Comparison of ENCODE assay signal across 10 mouse cellular contexts in genomic region chr15:6080714-6081635, GRCm38 (mm10).
DNase-seq lines count a peak whose midpoint lies in the region; ATAC-seq and TF ChIP-seq lines count a peak whose summit lies in the region.
"Had no signal": no experiment of that assay in that cellular context is flagged by ENCODE, and none has a peak within 500 bp of the region (broad histone marks: within the 10 kb centered on the region; RNA-seq: fewer than 3 reads in every experiment).

No protein-coding gene starts in this region.

- TF ChIP-seq POLR2A in kidney, adult 2 months (IDR thresholded peaks at IDR 0.05; ENCODE audit: low read depth, low read length) = no peak

- H3K4me2 ChIP-seq in midbrain, embryonic 13.5 days (replicated peaks) = no peak overlapping the region
- H3K4me2 ChIP-seq in limb, embryonic 11.5 days (ENCODE audit: low read depth, severe bottlenecking) = no peak overlapping the region
- no peak overlapping the region for H3K4me2 ChIP-seq in midbrain, postnatal 0 days (ENCODE audit: low read depth, low read length, poor library complexity, severe bottlenecking)
- H3K4me2 ChIP-seq: embryonic facial prominence, embryonic 13.5 days; stomach, embryonic 15.5 days had no signal

- no peak overlapping the region for H3K4me3 ChIP-seq in midbrain, embryonic 10.5 days
- no peak overlapping the region for H3K4me3 ChIP-seq in midbrain, embryonic 13.5 days (replicated peaks)
- H3K4me3 ChIP-seq in kidney, adult 2 months (ENCODE audit: insufficient read depth, low read depth, low read length) = no peak overlapping the region
- H3K4me3 ChIP-seq in limb, embryonic 11.5 days (ENCODE audit: low read depth, low read length) = no peak overlapping the region
- H3K4me3 ChIP-seq in midbrain, postnatal 0 days (ENCODE audit: low read depth, low read length) = no peak overlapping the region
- H3K4me3 ChIP-seq: embryonic facial prominence, embryonic 13.5 days; stomach, embryonic 15.5 days had no signal

- DNase-seq in midbrain, embryonic 10.5 days (ENCODE audit: low spot score) = peak; percentile 18
- DNase-seq in c-Kit-positive CD71-positive TER-119-positive erythroid progenitor cells, embryonic 14.5 days (ENCODE audit: low spot score) = peak; percentile 26
- DNase-seq in gastrocnemius, postnatal 10 days = peak; percentile 36
- peak; percentile 71 for DNase-seq in kidney, adult 2 months
- peak; percentile 64 for DNase-seq in limb, embryonic 11.5 days (ENCODE audit: low spot score)
- peak; percentile 71 for DNase-seq in midbrain, postnatal 0 days (ENCODE audit: low spot score)
- peak; percentile 56 for DNase-seq in splenic B cell, adult 2 months (ENCODE audit: low read depth, low spot score)

- H3K36me3 ChIP-seq in midbrain, embryonic 10.5 days = no peaks in the 10 kb centered on the region
- no peaks in the 10 kb centered on the region for H3K36me3 ChIP-seq in midbrain, embryonic 13.5 days
- H3K36me3 ChIP-seq in kidney, adult 2 months (ENCODE audit: control insufficient read depth, insufficient read depth, low read length) = no peaks in the 10 kb centered on the region
- no peaks in the 10 kb centered on the region for H3K36me3 ChIP-seq in limb, embryonic 11.5 days (ENCODE audit: control insufficient read depth, insufficient read depth, low read length)
- H3K36me3 ChIP-seq in midbrain, postnatal 0 days (ENCODE audit: insufficient read depth, low read length) = no peaks in the 10 kb centered on the region
- H3K36me3 ChIP-seq in splenic B cell, adult 2 months (ENCODE audit: control insufficient read depth, insufficient read depth, low read length, poor library complexity, severe bottlenecking) = no peaks in the 10 kb centered on the region
- H3K36me3 ChIP-seq: embryonic facial prominence, embryonic 13.5 days; stomach, embryonic 15.5 days had no signal

- WGBS in midbrain, embryonic 10.5 days = 58% methylated on average over 8 of the region's 8 CpGs
- whole genome bisulfite sequencing in midbrain, embryonic 13.5 days = 52% methylated on average over 8 of the region's 8 CpGs
- WGBS in kidney, adult 2 months = 22% methylated on average over 8 of the region's 8 CpGs
- WGBS in limb, embryonic 11.5 days = 74% methylated on average over 8 of the region's 8 CpGs
- 54% methylated on average over 8 of the region's 8 CpGs for WGBS in midbrain, postnatal 0 days

- TF ChIP-seq CTCF in kidney, adult 2 months (conservative IDR thresholded peaks at IDR 0.05; ENCODE audit: insufficient read depth, insufficient read length, low read depth, low read length) = peak; percentile 83
- peak; percentile 93 for TF ChIP-seq CTCF in midbrain, postnatal 0 days (IDR thresholded peaks at IDR 0.05)

- H3K27me3 ChIP-seq in midbrain, embryonic 10.5 days (ENCODE audit: low read depth, poor library complexity, severe bottlenecking) = no peaks in the 10 kb centered on the region
- no peaks in the 10 kb centered on the region for H3K27me3 ChIP-seq in midbrain, embryonic 13.5 days
- no peaks in the 10 kb centered on the region for H3K27me3 ChIP-seq in kidney, adult 2 months (replicated peaks; ENCODE audit: control insufficient read depth, insufficient read depth, low read length)
- H3K27me3 ChIP-seq in limb, embryonic 11.5 days (ENCODE audit: control insufficient read depth, insufficient read depth, low read length) = no peaks in the 10 kb centered on the region
- H3K27me3 ChIP-seq in midbrain, postnatal 0 days (ENCODE audit: insufficient read depth, low read length) = no peaks in the 10 kb centered on the region
- H3K27me3 ChIP-seq in splenic B cell, adult 2 months (ENCODE audit: control insufficient read depth, insufficient read depth, low read length, poor library complexity, severe bottlenecking) = no peaks in the 10 kb centered on the region
- H3K27me3 ChIP-seq: embryonic facial prominence, embryonic 13.5 days; stomach, embryonic 15.5 days had no signal

- no peak overlapping the region for H3K9ac ChIP-seq in midbrain, embryonic 13.5 days (replicated peaks)
- no peak overlapping the region for H3K9ac ChIP-seq in limb, embryonic 11.5 days (ENCODE audit: low read length)
- H3K9ac ChIP-seq in midbrain, postnatal 0 days (replicated peaks; ENCODE audit: low read length, poor library complexity, severe bottlenecking) = no peak overlapping the region
- H3K9ac ChIP-seq: embryonic facial prominence, embryonic 13.5 days; stomach, embryonic 15.5 days had no signal

- no peak for ATAC-seq in midbrain, embryonic 13.5 days
- ATAC-seq in limb, embryonic 11.5 days (ENCODE audit: insufficient number of reproducible peaks, low FRiP score, low TSS enrichment, low read depth) = no peak
- ATAC-seq in midbrain, postnatal 0 days (ENCODE audit: low FRiP score) = peak; percentile 74; the same call in 1 of the 2 replicates

- H3K9me3 ChIP-seq in midbrain, embryonic 10.5 days (replicated peaks) = no peaks in the 10 kb centered on the region
- no peaks in the 10 kb centered on the region for H3K9me3 ChIP-seq in midbrain, embryonic 13.5 days
- no peaks in the 10 kb centered on the region for H3K9me3 ChIP-seq in limb, embryonic 11.5 days (ENCODE audit: control insufficient read depth, low read length)
- no peaks in the 10 kb centered on the region for H3K9me3 ChIP-seq in midbrain, postnatal 0 days (ENCODE audit: low read length)
- H3K9me3 ChIP-seq: embryonic facial prominence, embryonic 13.5 days; stomach, embryonic 15.5 days had no signal

- no peaks in the 10 kb centered on the region for H3K4me1 ChIP-seq in midbrain, embryonic 10.5 days
- no peaks in the 10 kb centered on the region for H3K4me1 ChIP-seq in midbrain, embryonic 13.5 days (replicated peaks)
- H3K4me1 ChIP-seq in kidney, adult 2 months (ENCODE audit: control insufficient read depth, insufficient read depth, low read length) = no peaks in the 10 kb centered on the region
- H3K4me1 ChIP-seq in limb, embryonic 11.5 days (ENCODE audit: control insufficient read depth, insufficient read depth, low read length) = no peaks in the 10 kb centered on the region
- H3K4me1 ChIP-seq in midbrain, postnatal 0 days (ENCODE audit: insufficient read depth, low read length) = no peaks in the 10 kb centered on the region
- H3K4me1 ChIP-seq: embryonic facial prominence, embryonic 13.5 days; stomach, embryonic 15.5 days had no signal

- H3K27ac ChIP-seq in midbrain, embryonic 10.5 days (replicated peaks) = no peak overlapping the region
- no peak overlapping the region for H3K27ac ChIP-seq in midbrain, embryonic 13.5 days
- H3K27ac ChIP-seq in kidney, adult 2 months (ENCODE audit: insufficient read depth, low read depth, low read length) = peak overlapping the region; percentile 39; the same call in 1 of the 2 replicates
- no peak overlapping the region for H3K27ac ChIP-seq in limb, embryonic 11.5 days (replicated peaks; ENCODE audit: low read depth, low read length)
- no peak overlapping the region for H3K27ac ChIP-seq in midbrain, postnatal 0 days (ENCODE audit: low read depth, low read length)
- H3K27ac ChIP-seq: embryonic facial prominence, embryonic 13.5 days; stomach, embryonic 15.5 days had no signal

Comparison
In these comparisons a context has a peak if more than half of its experiments do, and no peak if none do; other contexts are left out.
1. DNase-seq: peak in every context shown above with its lines; median percentile 71 in kidney, adult 2 months; 71 in midbrain, postnatal 0 days; 64 in limb, embryonic 11.5 days; 56 in splenic B cell, adult 2 months; 36 in gastrocnemius, postnatal 10 days; 26 in c-Kit-positive CD71-positive TER-119-positive erythroid progenitor cells, embryonic 14.5 days; 18 in midbrain, embryonic 10.5 days.